Mouse (Mus musculus) liver, adult 2 months (tissue): ENCODE measurements around the gene Foxd1. TPM values are rescaled to one million over a fixed set of nuclear protein-coding genes. Genes with fewer than 3 reads are reported as not detected.

Source experiments
- DNase-seq: peaks from one replicate; pipeline ENCODE4 v3.0.0-alpha.2; 2011; ENCODE audit warnings: low read depth, low spot score; ENCODE audit errors: extremely low read depth
- H3K27ac ChIP-seq: fragments of 200-500 bp; replicated peaks from 2 replicates; pipeline ENCODE4 v1.5.1; 2012; ENCODE audit warnings: low read depth, mild to moderate bottlenecking, control low read depth, inconsistent platforms, low read length; ENCODE audit not compliant: insufficient read depth
- H3K27me3 ChIP-seq: fragments of 200-500 bp; 2 replicates; pipeline ENCODE4 v1.6.1; 2012; ENCODE audit warnings: mild to moderate bottlenecking, moderate library complexity, low read length, inconsistent platforms; ENCODE audit not compliant: control insufficient read depth, insufficient read depth
- H3K36me3 ChIP-seq: fragments of 200-500 bp; 2 replicates; pipeline ENCODE4 v1.6.1; 2012; ENCODE audit warnings: low read length, inconsistent platforms; ENCODE audit not compliant: control insufficient read depth, insufficient read depth
- H3K4me1 ChIP-seq: fragments of 200-500 bp; 2 replicates; pipeline ENCODE4 v1.6.1; 2011; ENCODE audit warnings: low read length; ENCODE audit not compliant: control insufficient read depth, insufficient read depth
- H3K4me3 ChIP-seq: fragments of 200-500 bp; 2 replicates; pipeline ENCODE4 v1.5.1; 2011; ENCODE audit warnings: low read depth, mild to moderate bottlenecking, control low read depth, low read length, moderate library complexity; ENCODE audit not compliant: insufficient read depth
- H3K79me2 ChIP-seq: fragments of 200-500 bp; 2 replicates; pipeline ENCODE4 v1.6.1; 2012; ENCODE audit warnings: inconsistent platforms, mild to moderate bottlenecking, low read length, moderate library complexity; ENCODE audit not compliant: control insufficient read depth, insufficient read depth
- H3K9ac ChIP-seq: fragments of 200-500 bp; 2 replicates; pipeline ENCODE4 v1.6.1; 2012; ENCODE audit warnings: low read depth, mild to moderate bottlenecking, control low read depth, inconsistent platforms, low read length
- CTCF ChIP-seq: fragments of 200-500 bp; IDR thresholded peaks from 2 replicates; pipeline ENCODE4 v1.5.1; 2011; ENCODE audit warnings: low read depth, low read length, control low read depth
- POLR2A ChIP-seq: fragments of 200-500 bp; IDR thresholded peaks from 2 replicates; pipeline ENCODE4 v1.6.1; 2011; ENCODE audit warnings: low read length, control low read depth; ENCODE audit not compliant: insufficient read depth; ENCODE audit errors: extremely low read depth
- WGBS: fragments of 180-500 bp; shearing (Covaris S2); methylation state at CpG from one replicate; pipeline ENCODE4 v1.1.7; 2018; 5-methylcytosine and 5-hydroxymethylcytosine counted together
- polyA plus RNA-seq: library from polyadenylated mRNA; depleted of rRNA; stranded (reverse); fragments of >200 nt; gene quantifications from 2 replicates; pipeline ENCODE4 v1.2.3, GENCODE M21; 2012
- total RNA-seq: library from RNA; depleted of rRNA; stranded (reverse); fragments of >200 nt; gene quantifications from 2 replicates; pipeline ENCODE4 v1.2.3, GENCODE M21; 2014

Foxd1 gene
- total and polyA plus RNA-seq, 2 experiments: not detected

DNA sequence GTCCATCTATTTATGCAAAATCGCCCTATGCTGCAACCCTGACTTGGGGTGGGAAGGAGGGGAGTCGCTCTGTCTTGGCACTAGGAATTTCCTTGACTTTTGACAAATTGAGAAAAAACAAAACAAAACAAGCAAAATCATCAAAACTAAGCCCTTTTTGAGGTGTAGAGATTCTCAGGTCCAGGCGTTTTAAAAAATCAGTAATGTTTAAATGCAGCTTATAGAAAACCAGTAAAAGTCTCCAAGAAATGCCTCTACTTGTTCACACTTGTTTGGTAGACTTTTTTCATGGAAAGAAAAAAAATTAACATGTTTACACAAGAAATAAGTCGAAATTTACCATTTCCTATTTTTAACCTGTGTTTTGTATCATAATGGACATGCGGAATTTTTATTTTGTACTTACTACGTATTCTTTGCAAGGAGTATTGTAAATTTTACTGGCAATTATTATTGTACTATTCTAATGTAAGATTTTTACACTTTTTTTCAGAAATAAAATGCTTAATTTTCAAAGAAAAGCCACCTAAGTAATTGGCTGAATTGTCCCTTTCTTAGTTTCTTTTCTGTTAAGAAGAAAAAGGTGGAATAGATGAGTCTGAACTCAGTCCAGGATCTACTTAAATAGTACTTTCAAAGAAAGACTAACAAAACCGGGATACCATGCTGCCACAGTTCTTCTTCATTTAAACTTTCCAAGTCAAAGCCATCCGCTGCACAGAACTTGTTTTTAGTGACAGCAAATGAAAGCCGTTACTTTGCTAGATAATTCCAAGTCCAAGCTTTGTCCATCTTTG is 2.3 kb downstream of the Foxd1 start:
- TF ChIP-seq POLR2A: no peak
- TF ChIP-seq CTCF: no peak
- Histone ChIP-seq H3K4me1 (peaks cover 4% of the 10 kb centered on the region; the same call in 1 of the 2 replicates), H3K27ac (no peak overlapping the region), H3K79me2 (no peaks in the 10 kb centered on the region), H3K9ac (no peak overlapping the region), H3K36me3 (no peaks in the 10 kb centered on the region), H3K27me3 (peaks cover 59% of the 10 kb centered on the region), H3K4me3 (no peak overlapping the region)
- WGBS: 12% methylated on average over 9 of the region's 9 CpGs
- DNase-seq: no peak

DNA sequence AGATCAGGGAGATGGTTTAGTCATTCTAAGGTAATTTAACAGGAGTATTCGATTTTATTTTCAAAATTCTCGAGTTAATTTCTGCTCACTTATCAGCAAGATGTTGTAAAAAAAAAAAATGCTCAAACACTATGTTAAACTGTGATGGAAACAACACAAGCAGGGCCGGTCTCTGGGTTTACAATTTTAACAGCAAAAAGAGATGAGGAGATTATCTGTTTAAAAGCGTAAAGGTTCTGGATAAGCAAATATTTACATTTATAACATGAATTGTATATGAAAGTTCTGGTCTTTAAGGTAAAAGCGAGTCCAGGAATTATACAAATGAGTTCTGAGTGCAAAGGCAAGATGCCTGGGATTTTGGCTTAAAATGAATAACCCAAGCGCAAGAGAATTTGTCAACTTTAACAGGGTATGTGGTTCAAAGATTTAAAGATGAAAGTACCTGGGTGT is 3.0 kb downstream of the Foxd1 start:
- no peaks in the 10 kb centered on the region for H3K36me3 ChIP-seq
- no peak for DNase-seq
- TF ChIP-seq CTCF: no peak
- TF ChIP-seq POLR2A: no peak
- H3K27ac ChIP-seq: no peak overlapping the region
- peaks cover 4% of the 10 kb centered on the region; the same call in 1 of the 2 replicates for H3K4me1 ChIP-seq
- no peaks in the 10 kb centered on the region for H3K79me2 ChIP-seq
- peaks cover 55% of the 10 kb centered on the region for H3K27me3 ChIP-seq
- 9% methylated on average over 6 of the region's 6 CpGs for WGBS
- no peak overlapping the region for H3K4me3 ChIP-seq
- no peak overlapping the region for H3K9ac ChIP-seq

GRCm38 (mm10) chr13:98357433-98358423 is 3.7 kb downstream of the Foxd1 start:
- peaks cover 51% of the 10 kb centered on the region for H3K27me3 ChIP-seq
- peaks cover 4% of the 10 kb centered on the region; the same call in 1 of the 2 replicates for H3K4me1 ChIP-seq
- no peaks in the 10 kb centered on the region for H3K79me2 ChIP-seq
- DNase-seq: no peak
- H3K36me3 ChIP-seq: no peaks in the 10 kb centered on the region
- H3K4me3 ChIP-seq: no peak overlapping the region
- H3K27ac ChIP-seq: no peak overlapping the region
- TF ChIP-seq POLR2A (no peak), CTCF (no peak)
- no peak overlapping the region for H3K9ac ChIP-seq
- 5% methylated on average over 18 of the region's 18 CpGs for WGBS

DNA sequence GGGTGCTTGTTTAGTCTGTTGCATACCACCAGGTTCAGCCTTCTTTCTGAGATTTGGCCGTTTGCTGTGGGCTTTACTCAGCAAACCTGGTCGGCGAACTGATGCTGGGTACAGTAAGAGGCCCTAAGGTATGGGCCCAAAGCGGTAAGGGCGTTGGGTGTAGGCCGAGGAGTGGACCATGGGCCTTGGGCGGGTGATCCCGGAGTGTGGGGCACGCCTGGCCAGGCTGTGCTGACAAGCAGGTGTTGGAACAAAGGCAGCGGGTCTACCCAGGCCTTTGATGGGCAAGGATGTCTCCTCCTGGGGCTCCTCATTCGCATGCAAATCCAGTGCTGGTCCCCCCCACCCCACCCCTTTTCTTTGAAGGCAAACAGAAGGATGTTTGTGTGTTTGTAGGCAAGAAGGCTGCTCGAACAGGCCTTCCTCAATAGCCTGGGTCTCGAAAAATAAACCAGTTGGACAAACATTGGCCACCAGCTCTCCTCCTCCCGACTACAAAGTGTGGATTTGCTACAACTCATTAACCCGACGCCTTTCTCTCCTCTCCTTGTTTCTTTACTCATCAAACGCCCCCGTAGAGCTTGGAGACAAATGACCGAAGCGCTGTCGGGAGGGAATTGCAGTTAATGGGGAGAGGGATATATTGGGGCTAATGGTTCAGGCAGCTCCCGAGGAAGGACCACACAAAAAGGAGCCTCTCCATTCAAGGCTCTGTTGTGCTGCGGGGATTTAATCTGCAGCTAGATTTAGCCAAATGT is 4.6 kb downstream of the Foxd1 start:
- no peaks in the 10 kb centered on the region for H3K79me2 ChIP-seq
- TF ChIP-seq POLR2A: no peak
- WGBS: 5% methylated on average over 23 of the region's 23 CpGs
- H3K27ac ChIP-seq: no peak overlapping the region
- H3K9ac ChIP-seq: no peak overlapping the region
- no peak for DNase-seq
- H3K36me3 ChIP-seq: no peaks in the 10 kb centered on the region
- peaks cover 49% of the 10 kb centered on the region for H3K27me3 ChIP-seq
- H3K4me3 ChIP-seq: no peak overlapping the region
- peaks cover 4% of the 10 kb centered on the region; the same call in 1 of the 2 replicates for H3K4me1 ChIP-seq

GRCm38 (mm10) chr13:98359337-98359736 is 5.3 kb downstream of the Foxd1 start:
- H3K4me1 ChIP-seq: peaks cover 4% of the 10 kb centered on the region; the same call in 1 of the 2 replicates
- DNase-seq: no peak
- WGBS: 2% methylated on average over 7 of the region's 8 CpGs
- no peak for TF ChIP-seq CTCF
- TF ChIP-seq POLR2A: no peak
- H3K36me3 ChIP-seq: no peaks in the 10 kb centered on the region
- no peak overlapping the region for H3K9ac ChIP-seq
- H3K79me2 ChIP-seq: no peaks in the 10 kb centered on the region
- H3K27ac ChIP-seq: no peak overlapping the region
- H3K4me3 ChIP-seq: no peak overlapping the region
- peaks cover 41% of the 10 kb centered on the region for H3K27me3 ChIP-seq
